Mouse (Mus musculus) erythroblast, embryonic 14.5 days (primary cell): ENCODE measurements around the gene Trmt44. TPM values are rescaled to one million over a fixed set of nuclear protein-coding genes. Genes with fewer than 3 reads are reported as not detected.

Experiments
- H3K27me3 ChIP-seq: 2 replicates; pipeline ENCODE4 v1.6.1; 2012; ENCODE audit warnings: inconsistent platforms; ENCODE audit not compliant: control insufficient read depth
- H3K36me3 ChIP-seq: 2 replicates; pipeline ENCODE4 v1.6.1; 2012; ENCODE audit warnings: mild to moderate bottlenecking, inconsistent platforms; ENCODE audit not compliant: control insufficient read depth
- H3K4me1 ChIP-seq: 2 replicates; pipeline ENCODE4 v1.6.1; 2012; ENCODE audit warnings: inconsistent platforms; ENCODE audit not compliant: control insufficient read depth
- H3K4me3 ChIP-seq: replicated peaks from 2 replicates; pipeline ENCODE3; 2012; ENCODE audit warnings: moderate library complexity, mild to moderate bottlenecking, inconsistent platforms
- H3K9me3 ChIP-seq: 2 replicates; pipeline ENCODE4 v1.6.1; 2012; ENCODE audit warnings: low read length, inconsistent platforms, mixed read lengths; ENCODE audit not compliant: control insufficient read depth
- GATA1 ChIP-seq: IDR thresholded peaks from 2 replicates; pipeline ENCODE4 v1.6.1; 2012; ENCODE audit warnings: low read length, inconsistent platforms, mixed read lengths
- TAL1 ChIP-seq: IDR thresholded peaks from 3 replicates; pipeline ENCODE4 v1.6.1; 2012; ENCODE audit warnings: low read length, inconsistent platforms, mixed read lengths
- polyA plus RNA-seq: library from polyadenylated mRNA; stranded (reverse); fragments of >175 nt; gene quantifications from 2 replicates; pipeline ENCODE4 v1.2.3, GENCODE M21; 2012

The Trmt44 gene
- polyA plus RNA-seq, 1 experiment, result 0.04 TPM

DNA sequence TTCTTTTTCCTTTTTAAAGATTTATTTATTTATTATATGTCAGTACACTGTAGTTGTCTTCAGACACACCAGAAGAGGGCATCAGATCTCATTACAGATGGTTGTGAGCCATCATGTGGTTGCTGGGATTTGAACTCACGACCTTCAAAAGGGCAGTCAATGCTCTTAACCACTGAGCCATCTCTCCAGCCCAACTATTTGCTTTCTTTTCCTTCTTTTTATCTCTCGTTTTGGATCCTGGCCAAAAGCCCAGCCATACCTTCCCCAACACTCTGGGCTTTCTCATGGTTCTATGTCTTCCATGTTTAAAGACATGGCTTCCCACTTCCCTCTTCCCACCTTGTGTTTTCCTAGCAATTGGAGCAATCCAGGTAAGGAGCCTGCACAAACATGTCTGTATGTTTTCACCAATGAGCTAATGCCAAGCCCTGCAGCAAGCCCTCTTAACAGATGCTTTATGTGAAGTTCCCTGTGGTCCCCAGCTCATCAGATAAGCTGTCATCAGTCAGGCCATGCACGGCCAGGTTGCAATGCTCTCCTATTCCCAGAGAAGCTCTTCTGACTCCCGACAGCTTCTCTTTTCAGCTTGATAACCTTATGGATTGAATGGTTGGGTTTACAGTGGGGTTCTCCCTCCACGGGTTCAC lies 4.5 kb upstream of the Trmt44 start:
- H3K4me3 ChIP-seq, result no peak overlapping the region
- TF ChIP-seq GATA1 (no peak), TAL1 (no peak)
- H3K36me3 ChIP-seq, result no peaks in the 10 kb centered on the region
- peaks cover 8% of the 10 kb centered on the region for H3K27me3 ChIP-seq
- H3K9me3 ChIP-seq, result no peaks in the 10 kb centered on the region
- H3K4me1 ChIP-seq, result peaks cover 28% of the 10 kb centered on the region

DNA sequence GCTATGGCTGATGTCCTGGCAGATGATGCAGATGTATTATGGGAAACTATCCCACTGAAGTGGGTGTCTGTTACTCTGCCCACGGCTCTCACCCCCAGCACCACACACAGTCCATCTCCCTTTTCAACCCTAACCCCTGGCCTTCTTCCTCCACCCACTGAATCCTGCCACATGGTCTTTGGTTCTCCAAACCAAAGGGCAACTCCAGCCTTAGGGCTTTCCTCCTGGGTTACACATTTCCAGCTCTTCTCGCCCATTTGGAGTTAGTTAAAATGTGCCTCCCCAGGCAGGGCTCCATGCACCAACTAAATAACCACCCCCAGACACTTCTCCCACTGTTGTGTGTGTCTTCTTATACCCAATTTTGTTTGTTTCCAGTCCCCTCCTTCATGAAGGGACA lies 3.5 kb upstream of the Trmt44 start:
- peaks cover 4% of the 10 kb centered on the region for H3K36me3 ChIP-seq
- no peak overlapping the region for H3K4me3 ChIP-seq
- H3K27me3 ChIP-seq, result peaks cover 8% of the 10 kb centered on the region
- peaks cover 31% of the 10 kb centered on the region for H3K4me1 ChIP-seq
- H3K9me3 ChIP-seq, result no peaks in the 10 kb centered on the region
- no peak for TF ChIP-seq GATA1
- TF ChIP-seq TAL1, result no peak

DNA sequence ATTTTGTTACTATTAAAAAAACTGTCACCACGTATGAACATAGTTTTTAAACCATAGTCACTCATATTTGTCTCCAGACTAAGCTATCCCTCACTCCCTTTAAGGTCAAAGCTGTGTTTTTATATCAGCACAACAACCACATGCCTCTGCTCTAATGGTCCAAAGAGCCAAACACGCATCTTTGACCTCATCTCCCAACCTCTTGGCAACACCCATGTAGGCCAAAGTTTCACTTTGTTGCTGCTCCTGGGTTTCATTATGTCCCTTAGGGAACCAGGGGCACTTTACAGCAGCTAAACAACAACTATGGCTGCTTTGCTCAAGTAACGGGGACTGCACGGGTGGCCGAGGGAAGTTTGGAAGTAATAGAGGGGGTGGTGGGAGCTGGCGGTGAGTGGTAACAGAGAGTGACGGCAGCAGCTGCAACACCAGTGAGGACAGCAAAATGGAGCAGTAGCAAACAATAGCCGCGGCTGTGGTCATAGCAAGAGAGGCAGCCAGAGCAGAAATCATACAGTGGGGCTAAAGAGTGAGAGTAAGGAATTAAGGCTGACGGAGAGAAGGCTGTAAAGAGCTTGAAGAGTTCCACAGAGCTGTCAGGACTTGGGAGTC lies 1.6 kb upstream of the Trmt44 start:
- TF ChIP-seq TAL1 (no peak), GATA1 (no peak)
- H3K4me3 ChIP-seq, result no peak overlapping the region
- peaks cover 8% of the 10 kb centered on the region for H3K27me3 ChIP-seq
- H3K4me1 ChIP-seq, result peaks cover 19% of the 10 kb centered on the region
- H3K36me3 ChIP-seq, result peaks cover 20% of the 10 kb centered on the region
- peaks cover 2% of the 10 kb centered on the region; the same call in 1 of the 2 replicates for H3K9me3 ChIP-seq

DNA sequence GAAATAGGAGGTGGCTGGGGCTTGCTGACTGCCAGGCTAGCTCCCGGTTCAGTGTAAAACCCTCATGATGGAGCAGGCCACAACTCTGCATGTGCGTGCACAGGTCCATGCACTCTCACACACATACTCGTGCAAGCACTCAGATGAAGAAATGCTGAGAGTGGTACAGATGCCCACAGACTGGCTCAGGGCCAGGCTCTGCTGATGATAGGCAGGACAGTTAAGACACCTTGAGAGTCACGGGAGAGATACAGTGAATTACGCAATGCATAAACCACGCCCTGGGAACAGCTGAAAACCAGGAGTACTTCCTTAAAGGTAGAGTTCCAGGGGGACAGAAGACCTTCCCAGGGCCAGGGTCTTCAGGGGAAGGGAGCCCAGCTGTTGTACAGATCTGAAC lies 3.3 kb downstream of the Trmt44 start:
- TF ChIP-seq TAL1 (no peak), GATA1 (no peak)
- Histone ChIP-seq H3K4me1 (peaks cover 19% of the 10 kb centered on the region), H3K27me3 (no peaks in the 10 kb centered on the region), H3K9me3 (peaks cover 2% of the 10 kb centered on the region; the same call in 1 of the 2 replicates), H3K4me3 (no peak overlapping the region), H3K36me3 (peaks cover 66% of the 10 kb centered on the region)

DNA sequence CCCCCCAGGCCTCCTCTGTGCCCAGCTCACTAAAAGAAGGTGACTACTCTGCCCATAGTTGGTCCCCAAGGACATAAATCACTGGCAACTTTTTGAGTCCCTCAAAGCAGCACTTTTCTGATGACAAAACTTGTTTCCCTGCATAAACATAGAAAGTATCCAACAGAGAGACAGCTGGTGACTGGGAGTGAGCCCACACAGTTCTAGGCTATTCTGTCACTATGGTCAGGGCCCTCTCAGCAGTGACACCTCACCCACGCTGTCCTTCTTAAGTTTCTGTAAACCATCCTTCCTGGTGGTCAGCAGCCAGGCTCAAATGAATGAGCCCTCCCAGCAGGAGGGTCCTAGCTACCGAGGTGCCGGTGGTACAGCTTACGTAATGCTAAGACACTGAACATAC lies 8.2 kb downstream of the Trmt44 start:
- Histone ChIP-seq H3K27me3 (no peaks in the 10 kb centered on the region), H3K9me3 (no peaks in the 10 kb centered on the region), H3K36me3 (peaks cover 96% of the 10 kb centered on the region), H3K4me3 (no peak overlapping the region), H3K4me1 (no peaks in the 10 kb centered on the region)
- TF ChIP-seq GATA1, result no peak
- no peak for TF ChIP-seq TAL1

DNA sequence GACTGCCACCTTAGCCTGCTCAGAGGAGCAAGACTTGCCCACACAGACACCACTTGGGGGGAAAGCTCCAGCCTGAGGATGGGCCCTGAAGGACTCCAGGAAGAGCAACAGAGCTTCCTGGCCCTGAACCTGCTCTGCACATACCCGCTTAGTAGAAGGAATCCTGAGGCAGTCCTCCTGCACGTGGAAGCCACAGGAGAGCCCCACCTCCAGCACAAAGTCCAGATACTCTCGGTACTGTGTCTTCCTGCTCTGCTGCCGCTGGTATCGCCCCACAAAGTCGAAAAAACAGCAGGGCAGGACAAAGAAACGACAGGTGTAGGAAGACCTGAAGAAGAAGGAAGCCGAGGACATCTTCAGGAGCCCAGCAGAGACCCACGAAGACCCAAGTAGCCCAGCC lies 9.7 kb downstream of the Trmt44 start:
- Histone ChIP-seq H3K4me3 (no peak overlapping the region), H3K4me1 (no peaks in the 10 kb centered on the region), H3K27me3 (no peaks in the 10 kb centered on the region), H3K36me3 (peaks cover 94% of the 10 kb centered on the region), H3K9me3 (no peaks in the 10 kb centered on the region)
- TF ChIP-seq TAL1 (no peak), GATA1 (no peak)

DNA sequence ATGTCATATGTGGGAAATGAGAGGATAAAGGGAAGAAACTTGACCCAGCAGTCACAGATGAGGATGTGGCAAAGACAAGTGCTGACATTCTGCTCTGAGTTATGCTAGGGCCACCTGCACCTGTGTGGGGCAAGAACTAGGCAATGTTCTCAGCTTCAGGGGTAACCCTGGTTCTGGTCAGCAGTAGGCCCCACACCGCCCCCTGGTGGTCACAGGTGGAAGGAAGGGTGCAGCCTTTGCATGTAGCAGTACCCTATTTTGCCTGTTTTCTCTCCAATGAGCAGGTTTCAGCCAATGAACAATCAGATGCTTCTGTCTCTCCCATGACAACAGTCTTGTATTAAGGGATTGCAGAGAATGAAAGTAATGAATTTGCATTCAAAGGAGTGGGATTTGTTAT lies 11.4 kb downstream of the Trmt44 start:
- Histone ChIP-seq H3K4me3 (no peak overlapping the region), H3K9me3 (no peaks in the 10 kb centered on the region), H3K36me3 (peaks cover 98% of the 10 kb centered on the region), H3K4me1 (no peaks in the 10 kb centered on the region), H3K27me3 (no peaks in the 10 kb centered on the region)
- TF ChIP-seq GATA1 (no peak), TAL1 (no peak)

DNA sequence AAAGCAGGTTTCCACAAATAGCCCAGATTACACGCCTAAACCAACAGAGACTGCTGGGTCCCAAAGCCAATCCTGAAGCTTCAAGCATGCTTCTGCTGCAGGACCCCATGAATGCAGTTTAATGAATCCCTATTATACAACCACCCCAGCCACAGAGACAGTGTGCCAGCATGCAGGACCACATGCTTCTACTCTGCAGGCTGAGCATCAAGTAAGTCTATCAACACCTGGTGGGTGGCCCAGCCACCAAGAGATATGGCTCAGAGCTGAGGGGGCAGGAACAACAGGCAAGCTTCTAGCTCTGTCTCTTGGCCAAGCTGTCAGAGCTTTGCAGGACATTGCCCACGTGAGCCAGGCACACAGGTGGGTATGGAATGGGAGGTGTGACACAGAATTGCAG lies 12.3 kb downstream of the Trmt44 start:
- peaks cover 98% of the 10 kb centered on the region for H3K36me3 ChIP-seq
- no peaks in the 10 kb centered on the region for H3K4me1 ChIP-seq
- TF ChIP-seq TAL1, result no peak
- no peak for TF ChIP-seq GATA1
- no peaks in the 10 kb centered on the region for H3K9me3 ChIP-seq
- no peaks in the 10 kb centered on the region for H3K27me3 ChIP-seq
- no peak overlapping the region for H3K4me3 ChIP-seq

DNA sequence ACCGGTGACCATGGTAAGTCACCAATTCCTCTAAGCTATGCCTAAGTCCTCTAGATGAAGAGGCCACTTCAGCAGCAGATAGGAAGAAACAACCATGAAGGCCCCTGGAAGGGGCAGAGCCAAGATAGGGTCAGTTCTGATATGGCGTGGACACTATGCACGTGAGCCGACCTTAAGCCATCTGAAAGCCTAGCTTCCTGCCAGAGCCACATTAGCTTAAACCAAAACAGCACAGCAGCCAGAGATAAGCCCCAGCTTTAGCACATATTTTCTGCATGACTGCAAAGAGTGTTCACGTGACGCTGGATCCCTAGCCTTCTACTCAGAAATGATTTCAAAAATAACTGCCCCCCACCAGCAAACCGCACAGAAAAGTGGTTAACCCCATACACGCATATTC lies 15.4 kb downstream of the Trmt44 start:
- Histone ChIP-seq H3K36me3 (peaks cover 90% of the 10 kb centered on the region), H3K4me1 (no peaks in the 10 kb centered on the region), H3K4me3 (no peak overlapping the region), H3K27me3 (no peaks in the 10 kb centered on the region), H3K9me3 (no peaks in the 10 kb centered on the region)
- TF ChIP-seq TAL1, result no peak
- no peak for TF ChIP-seq GATA1
